Mouse (Mus musculus) adrenal gland, postnatal 36 days (tissue): ENCODE data around the gene Fus. TPM values are rescaled to one million over a fixed set of nuclear protein-coding genes. Genes with fewer than 3 reads are reported as not detected.
"Not testable (repeated sequence)": the region's sequence is repeated elsewhere in the genome, so short reads cannot be mapped to it uniquely, and the experiment has no call there.

Source experiments
- DNase-seq, 2 experiments: peaks; one replicate each; pipeline ENCODE4 v3.0.0; 2021; ENCODE audit warnings: mixed read lengths in 1 of 2
- long read RNA-seq, 2 experiments: library from polyadenylated mRNA; stranded (forward); transcript quantifications; one replicate each; pipeline ENCODE4 v2.0.0; 2021; ENCODE audit warnings: borderline sequencing depth in 2 of 2
- total RNA-seq, 2 experiments: library from RNA; stranded (reverse); gene quantifications; 2 replicates each; pipeline ENCODE4 v1.2.3; 2021

Fus gene
- 100 to 1,000 TPM; 170 to 229 TPM for total RNA-seq
- long read RNA-seq, experiment 1, full-length matches to known transcripts, result 64 of 113 reads
- long read RNA-seq, experiment 1, partial matches to known transcripts, result 36 of 113 reads
- long read RNA-seq, experiment 1, other reads (novel, unspliced or antisense), result 13 of 113 reads
- long read RNA-seq, experiment 2, full-length matches to known transcripts, result 12 of 33 reads
- long read RNA-seq, experiment 2, partial matches to known transcripts, result 12 of 33 reads
- long read RNA-seq, experiment 2, other reads (novel, unspliced or antisense), result 9 of 33 reads

DNA sequence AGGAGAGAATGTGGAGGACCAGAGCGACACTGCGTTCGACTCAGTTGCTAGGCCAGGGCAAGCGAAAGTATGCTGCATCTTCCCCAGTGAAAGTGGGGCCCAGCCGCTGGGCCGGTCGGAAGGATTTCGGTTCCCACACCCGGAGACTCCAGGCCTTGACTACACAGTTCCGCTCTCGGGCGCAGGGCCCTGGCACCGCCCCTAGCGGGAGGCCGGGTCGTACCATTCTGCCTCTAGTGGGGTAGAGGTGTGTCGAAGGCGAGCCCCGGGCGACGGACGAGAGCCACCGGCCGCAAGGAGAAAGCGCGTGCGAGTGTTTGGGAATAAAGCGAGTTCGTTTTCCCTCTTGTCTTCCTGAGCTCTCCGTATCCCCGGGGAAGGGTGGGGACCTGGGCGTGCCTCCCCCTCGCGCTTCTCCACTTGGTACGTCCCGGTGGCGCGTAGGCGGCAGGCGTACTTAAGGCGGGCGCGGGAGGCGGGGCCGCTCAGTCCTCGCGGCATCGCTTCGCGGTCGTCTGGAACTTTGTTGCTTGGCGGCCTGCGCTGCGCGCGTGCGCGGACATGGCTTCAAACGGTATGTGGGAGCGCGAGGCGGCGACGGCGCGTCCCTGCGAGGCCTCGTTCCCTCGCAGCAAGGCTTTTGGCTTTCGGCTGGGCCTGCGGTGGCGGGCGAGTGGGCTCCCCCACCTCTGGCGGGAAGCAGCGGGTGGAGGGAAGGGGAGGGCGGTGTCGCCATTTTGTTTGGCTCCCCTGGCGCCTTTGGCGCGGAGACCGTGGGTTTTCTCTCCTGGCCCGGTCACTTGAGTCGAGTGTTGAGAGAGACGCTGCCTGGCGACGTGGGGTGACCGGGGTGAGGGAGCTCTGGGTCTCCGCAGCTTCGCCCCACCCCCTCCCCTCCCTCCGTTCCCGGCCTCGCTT, at the start of gene Fus:
Gene Fus (plus strand): TSS at position 454 of the 918 bp plus-strand sequence.
- DNase-seq, result peak; percentile 95 to 96

DNA sequence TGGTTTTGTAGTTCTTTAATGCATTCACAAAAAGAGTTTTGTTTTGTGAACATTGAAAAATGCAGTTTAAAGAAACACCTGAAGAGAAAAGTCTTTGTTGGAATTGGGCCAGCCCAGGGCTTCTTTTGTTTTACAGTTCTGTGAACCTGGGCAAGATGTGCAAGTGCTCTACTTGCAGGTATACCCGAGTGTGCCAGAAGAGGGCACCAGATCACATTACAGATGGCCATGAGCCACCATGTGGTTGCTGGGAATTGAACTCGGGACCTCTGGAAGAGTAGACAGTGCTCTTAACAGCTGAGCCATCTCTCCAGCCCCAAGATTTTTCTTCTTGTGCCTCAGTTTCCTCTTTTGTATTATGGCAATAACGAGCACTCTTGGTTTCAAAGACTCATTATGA, 49.1 kb upstream of the Fus start:
- peak; percentile 59 to 63 for DNase-seq

DNA sequence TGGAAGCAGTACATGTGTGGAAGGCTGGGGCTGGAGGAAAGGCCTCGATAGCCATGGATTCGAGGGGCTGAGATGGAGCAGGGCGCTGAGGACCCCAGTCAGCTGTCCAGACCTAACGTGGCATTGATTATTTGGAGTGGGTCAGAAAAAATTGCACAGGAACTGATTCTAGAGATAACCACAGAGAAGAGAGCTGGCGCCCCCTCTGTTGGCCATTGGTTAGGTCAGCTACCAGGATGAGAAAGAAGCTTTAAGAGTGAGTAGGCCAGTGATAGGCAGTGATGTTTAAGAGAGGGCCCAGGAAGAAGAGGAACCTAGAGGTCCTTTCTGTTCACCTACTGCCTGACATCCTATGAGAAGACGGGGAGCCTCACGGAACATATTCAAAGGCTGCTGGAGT, 48.0 kb upstream of the Fus start:
- DNase-seq, result peak; percentile 24 to 46

DNA sequence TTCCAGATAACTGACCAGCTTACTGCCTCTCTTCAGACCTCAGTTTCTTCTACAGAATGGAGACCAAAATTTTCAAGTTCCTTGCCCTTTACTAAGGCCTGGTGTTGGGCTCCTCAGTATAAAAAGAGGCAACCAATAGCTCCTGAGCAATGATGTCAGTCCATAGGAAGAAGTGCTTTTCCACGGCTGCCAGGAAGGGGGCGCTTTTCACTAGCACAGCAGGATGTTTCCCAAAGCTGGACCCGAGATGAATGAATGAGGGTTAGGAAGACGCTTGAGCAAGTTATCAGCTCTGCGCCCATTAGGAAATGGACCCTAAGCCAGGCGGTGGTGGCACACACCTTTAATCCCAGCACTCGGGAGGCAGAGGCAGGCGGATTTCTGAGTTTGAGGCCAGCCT, 45.7 kb upstream of the Fus start:
- peak in 1 of 2 experiments; percentile 50 for DNase-seq

DNA sequence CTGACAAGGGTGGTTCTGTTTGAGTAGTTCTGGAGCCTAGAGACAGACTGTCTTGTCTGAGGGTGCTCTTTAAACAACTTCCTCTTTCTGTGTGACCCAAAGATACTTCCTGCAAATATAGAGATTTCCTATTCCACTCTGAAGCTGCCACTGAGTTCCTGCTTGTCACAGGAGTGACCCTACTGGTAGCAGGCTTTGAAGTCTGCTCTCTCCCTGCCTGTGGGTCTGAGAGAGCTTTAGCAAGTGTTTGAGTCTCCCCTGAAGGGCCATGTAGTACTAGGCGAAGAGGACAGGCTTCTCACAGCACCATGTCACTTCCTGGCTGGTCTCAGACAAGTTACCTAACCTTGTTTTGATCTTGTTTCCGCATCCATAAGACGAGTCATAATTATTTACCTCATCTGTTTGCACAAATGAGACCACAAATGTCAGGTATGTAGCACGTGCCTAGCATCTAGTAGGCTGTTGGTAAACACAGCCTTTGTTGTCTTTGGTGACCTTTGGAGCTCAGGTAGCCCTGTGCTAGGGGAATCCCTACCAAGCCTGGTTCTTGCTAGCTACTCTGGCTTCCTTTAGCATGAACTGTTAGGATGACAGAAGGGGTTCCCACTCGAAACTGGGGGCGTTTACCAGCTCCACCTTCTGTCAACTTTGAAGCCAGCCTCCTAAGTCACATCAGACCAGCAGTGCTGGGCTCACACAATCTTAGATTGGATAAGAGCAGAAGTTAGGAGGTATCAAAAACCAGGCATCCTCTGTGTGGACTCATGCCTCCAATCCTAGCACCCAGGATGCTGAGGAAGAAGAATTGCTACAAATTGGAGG, 44.6 kb upstream of the Fus start:
- no peak for DNase-seq

DNA sequence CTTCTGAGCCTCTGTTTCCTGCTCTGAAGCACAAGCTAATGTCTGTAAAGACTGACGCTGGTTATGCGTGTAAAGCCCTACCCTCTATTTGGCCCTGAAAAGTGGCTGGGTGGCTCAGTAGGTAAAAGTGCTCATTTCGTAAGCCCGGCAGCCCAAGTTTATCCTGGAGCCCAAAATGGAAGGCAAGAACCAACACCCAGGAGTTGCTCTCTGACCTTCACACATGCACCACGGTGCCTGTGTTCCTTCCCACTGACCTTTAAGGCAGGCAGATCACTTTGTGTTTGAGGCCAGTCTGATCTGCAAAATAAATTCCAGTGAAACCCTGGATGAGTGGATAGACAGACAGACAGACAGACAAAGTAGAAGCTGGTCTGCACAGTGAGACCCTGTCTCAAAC, 43.5 kb upstream of the Fus start:
- DNase-seq, result no peak

DNA sequence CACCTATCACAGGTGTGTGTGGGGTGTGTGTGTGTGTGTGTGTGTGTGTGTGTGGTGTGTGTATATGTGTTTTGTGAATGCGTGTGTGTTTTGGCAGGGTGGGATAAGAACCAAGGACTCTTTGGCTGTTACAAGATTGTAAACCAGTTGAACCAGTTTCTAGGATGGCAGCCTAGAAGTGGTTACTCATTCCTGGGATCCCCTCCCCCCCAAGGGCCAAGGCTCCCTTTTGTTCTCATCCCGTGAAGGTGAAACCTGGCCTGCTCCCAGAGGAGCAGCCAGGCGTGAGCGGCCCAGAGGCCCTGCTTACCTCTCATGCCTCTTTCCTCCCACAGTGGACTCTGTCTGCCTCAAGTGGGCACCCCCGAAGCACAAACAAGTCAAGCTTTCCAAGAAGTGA, 42.0 kb upstream of the Fus start:
- DNase-seq, result no peak

DNA sequence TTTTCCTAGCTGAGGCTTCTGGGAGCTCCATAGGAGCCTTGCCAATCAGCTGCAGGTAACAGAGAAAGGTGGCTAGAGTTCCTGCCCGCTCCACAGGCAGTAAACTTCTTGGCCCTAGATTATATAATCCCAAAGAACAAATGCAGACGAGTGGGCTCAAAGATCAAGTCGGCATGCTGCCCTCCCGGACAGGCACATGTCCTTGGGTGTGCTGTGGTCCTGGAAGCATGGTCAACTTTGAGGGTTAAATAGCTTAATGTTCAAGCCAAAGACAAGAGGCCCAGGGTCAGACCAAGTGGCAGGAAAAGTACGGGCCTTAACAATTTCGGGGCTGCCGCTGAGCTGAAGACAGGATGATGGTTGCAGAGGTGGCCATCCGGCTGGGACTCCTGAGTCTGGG, 41.2 kb upstream of the Fus start:
- no peak for DNase-seq

DNA sequence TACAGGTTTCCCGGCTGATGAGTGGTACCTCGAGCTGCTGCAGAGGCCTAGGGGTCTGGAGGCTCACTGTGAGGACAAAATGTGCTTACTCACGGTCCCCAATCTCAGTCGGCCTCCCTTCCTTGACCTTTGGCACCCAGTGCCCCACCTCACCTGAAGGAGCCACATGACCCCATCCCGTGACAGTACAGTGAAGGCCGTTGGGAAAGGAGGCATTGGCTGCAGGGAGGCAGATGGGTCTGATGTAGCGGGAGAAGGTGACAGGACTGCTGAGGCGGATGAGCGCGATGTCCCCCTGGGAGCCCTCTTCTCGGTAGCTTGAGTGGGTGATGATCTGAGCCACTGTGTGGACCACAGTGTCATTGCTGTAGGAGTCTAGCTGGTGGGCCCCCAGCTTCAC, 40.4 kb upstream of the Fus start:
- DNase-seq, result no peak

DNA sequence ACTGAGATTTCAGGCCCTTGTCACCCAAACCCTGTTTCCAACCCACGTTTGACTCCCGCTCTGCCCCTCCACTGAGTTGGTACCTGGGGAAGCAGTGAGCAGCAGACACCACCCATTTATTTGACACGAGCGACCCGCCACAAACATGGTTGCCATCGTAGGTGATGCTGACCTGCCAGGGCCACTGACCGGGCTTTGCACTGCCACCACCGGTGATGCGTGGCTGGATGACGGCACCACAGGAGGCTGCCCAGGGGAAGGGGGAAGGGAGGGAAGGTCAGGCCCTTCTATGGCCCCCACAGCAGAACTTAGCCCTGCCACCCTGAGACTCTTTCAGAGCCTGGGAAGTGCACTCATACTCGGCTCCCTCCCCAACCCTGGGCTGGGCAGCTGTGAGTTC, 39.5 kb upstream of the Fus start:
- DNase-seq, result no peak

DNA sequence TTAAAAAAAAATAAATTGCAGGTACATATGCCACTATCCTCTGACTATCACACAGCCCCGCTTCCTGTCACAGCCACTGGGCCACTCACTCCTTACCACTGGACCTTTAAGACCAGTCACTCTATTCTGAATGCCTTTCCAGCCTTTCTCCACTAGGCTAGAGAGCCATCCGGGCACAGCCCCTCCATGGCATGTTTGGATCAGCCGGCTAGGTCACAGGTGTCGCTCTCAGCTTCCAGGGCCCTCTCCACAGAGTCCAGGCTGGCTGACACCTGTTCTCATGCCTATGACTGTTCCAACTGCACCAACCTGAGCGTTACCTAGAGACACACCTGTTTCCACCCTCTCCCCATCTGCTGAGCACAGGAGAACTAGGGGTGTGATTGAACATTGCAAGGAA, 38.7 kb upstream of the Fus start:
- DNase-seq, result no peak

DNA sequence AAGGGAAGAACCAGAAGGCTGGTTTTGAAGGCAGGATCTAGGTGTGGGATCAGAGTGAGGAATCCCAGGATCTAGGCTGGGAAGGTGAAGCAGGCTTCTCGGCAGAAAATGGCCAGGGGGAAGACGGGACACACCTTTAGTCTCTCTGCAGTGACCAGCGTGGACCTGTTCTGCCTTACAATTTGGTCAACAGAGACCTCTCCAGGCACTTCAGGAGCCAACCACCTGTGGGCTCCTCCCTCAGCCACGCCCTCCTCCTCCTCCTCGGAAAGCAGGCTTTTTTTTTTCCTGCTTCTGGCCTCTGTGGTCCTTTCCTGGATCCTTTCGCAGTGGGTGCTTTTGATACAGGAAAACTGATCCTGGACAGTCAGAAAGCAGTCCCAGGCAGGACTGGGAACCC, 37.3 kb upstream of the Fus start, which contains the start of gene Prss8:
Gene Prss8 (minus strand): TSS at position 182 of the 400 bp plus-strand sequence.
- no peak for DNase-seq

DNA sequence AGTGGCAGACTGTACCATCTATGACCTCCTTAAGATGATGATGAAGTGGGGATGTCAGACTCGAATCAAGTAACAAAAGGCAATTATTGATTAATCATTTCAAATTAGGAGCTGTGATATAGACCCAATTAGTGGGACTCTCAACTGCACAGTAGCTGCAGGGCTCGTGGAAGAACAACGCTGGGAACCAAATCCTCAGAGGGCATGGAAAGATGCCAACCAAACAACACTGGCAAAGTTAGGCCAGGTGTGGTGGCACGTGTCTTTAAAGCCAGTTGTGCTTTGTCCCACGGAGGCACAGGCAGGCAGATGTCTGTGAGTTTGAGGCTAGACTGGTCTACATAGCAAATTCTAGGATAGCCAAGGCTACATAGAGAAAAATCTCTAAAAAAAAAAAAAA, 36.6 kb upstream of the Fus start:
- no peak for DNase-seq

DNA sequence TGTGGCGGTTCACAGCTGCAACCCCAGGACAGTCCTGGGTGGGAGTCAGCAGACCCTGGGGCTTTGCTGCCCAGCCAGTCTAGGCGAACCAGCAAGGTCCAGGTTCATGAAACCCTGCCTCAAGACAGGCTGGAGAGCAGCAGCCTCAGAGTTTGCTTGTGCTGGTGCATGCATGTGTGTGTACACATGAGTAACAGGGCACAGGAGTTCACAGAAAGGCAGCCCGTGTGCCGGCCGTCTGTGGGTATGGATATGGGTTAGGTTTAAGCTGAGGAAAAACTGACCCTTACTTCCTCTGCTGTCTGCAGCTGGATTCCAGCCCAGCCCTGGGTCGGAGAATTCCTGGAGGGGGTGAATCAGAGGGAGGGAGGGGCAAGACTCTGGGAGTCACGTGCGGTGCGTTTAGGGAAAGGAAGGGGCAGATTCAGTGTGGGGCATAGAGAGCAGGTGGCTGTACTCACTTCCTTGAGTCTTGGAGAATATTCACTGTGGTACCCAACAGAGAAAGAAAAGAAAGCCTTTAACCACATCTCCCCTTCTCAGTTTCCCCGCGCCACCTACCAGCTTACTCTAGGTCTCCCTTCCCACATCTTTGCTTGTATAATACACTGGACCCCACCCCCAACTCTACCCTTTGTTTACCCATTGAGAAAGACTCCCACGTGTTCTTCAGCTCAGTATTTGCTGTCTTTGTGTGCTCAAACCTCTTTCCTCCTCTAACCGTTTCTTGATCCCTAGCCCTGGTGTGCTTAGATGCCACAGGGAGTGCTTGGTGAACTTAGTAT, 35.7 kb upstream of the Fus start:
- DNase-seq, result peak; percentile 70

DNA sequence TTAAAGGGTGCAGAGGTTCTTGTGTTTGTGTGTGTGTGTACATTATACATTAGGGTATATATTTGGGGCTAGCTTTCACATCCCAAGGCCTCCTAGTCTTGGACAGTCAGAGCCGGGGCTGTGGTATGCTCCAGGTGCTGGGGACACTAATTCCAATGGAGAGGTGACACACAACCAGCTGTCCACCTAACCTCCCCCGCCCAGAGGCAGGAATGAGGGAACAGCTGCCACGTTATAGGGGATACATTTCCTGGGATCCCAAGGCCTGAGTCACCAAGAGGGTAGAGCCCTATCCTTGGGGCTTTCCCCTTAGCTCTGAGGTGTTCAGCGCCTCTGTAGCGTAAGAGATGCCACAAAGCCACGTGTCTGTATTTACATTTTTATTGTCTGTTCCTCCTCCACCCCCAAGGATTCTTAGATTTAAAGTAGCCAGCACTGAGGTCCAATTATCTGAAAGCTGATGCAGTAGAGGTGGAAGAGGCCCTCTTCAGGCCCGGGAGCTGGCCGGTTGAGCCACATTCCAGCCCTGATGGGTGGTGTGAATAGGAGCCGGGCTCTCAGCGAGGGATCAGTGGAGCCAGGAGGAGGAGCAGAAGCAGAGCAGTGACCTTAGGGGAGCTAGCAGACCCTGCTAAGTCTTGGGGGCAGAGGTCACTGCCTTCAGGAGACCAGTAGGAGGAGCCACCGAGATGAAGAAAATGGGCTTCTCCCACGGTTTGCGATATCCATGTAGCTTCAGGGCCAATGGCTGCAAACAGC, 34.8 kb upstream of the Fus start:
- no peak for DNase-seq

DNA sequence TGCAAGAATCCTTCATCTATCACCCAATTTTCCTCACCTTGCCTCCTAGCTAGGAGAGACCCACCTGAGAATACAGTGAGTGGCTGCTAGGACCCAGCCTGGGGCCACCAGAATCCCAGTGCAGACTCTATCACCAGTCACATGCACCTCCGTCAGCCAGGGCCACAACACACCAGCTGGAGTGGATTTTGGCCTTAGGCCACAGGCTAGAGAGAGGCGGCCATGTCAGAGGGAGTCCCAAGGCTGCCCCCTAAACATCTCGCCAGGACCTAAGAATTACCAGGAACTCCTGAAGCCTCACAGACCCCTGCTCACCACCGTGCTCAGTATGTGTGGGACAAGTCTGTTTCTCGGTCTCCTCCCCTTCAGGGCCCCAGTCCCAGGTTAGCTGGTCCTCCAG, 33.2 kb upstream of the Fus start:
- no peak for DNase-seq

DNA sequence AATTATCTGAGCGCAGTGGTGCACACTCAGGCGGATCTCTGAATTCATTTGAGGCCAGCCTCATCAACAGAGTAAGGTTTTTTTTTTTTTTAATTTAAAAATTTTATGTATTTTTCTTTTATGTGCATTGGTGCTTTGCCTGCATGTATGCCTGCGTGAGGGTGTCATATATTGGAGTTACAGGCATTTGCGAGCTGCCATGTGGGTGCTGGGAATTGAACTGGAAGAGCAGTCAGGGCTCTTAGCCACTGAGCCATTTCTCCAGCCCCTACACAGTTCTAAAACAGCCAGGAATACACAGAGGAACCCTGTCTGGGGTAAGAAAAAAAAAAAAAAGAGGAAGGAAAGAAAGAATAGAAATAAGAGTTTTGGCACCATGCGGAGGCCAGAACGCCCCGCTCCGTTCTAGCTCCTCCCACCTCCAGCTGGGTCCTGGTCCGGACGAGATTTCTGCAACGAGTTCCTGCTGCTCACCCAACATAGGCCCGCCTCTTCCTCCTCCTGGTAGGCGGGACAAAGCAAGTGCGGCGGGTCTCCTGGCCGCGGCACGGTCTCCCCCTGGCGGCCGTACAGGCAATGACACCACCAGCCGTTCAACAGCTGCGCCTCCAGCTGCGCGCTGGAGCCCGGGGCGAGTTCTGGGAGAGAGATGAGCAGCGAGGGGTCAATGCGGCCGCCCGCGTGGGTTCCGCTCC, 32.1 kb upstream of the Fus start:
- peak; percentile 95 to 98 for DNase-seq

DNA sequence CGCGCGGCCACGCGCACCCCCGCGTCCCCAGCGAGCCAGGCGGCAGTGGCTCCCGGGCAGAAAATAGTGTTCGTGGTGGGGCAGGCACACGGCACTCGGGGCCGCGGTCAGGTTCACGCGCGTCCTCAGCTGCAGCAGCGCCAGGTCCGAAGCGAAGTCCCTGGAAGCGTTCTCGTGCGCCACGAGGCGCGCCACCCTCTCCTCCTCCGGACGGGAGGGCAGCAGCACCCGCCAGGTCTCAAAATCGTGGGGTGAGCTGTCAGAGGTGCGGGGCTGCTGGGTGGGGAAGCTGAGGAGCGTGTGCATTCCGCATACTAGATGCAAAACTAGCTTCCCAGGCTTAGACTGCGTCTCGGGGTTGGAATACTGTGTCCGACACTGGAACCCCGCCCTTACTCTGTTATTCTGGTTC, 31.5 kb upstream of the Fus start:
- no peak for DNase-seq

DNA sequence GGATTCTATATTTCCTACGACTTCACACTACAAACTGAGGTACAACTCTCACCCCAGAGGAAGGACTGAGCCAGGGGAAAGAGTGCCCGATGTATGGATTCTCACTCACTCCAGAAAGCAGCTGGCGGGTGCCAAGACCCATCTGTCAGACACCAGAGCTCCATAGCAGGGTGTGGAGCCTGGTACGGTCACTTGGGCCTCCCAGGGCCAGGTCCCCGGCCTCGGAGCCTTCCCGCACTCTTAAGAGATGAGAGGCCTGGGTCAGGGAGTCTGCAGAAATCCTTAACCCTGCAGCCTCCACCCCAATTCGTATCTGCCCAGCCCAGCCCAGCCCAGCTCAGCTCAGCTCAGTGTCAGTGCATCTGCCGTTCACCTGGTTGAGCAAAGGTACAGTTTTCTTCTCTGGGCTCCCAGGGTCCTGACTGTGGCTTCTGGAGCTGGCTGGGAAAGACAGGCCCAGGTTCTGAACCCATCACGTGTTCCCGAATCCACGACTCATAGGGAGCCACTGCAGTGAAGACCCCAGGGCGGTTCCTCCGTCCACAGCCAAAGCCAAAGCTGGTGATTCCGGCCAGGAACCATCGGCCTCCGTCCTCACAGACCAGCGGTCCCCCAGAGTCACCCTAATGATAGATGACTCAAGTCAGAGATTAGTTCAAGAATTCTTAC, 30.9 kb upstream of the Fus start:
- no peak for DNase-seq

DNA sequence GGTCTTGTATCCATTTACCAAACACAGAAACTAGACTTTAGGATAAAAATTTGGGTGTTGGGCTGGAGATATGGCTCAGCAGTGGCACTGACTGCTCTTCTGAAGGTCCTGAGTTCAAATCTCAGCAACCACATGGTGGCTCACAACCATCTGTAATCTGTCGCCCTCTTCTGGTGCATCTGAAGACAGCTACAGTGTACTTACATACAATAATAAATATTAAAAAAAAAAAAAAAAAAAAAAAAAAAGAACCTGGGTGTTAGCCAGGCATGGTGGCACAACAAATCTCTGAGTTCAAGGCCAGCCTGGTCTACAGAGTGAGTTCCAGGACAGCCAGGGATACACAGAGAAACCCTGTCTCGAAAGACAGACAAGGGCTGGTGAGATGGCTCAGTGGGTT, 25.2 kb upstream of the Fus start:
- DNase-seq, result not testable (repeated sequence)
